Mouse (Mus musculus) megakaryocyte, embryonic 14.5 days (primary cell): ENCODE measurements around the gene Fbxl7.

Source experiments
- FLI1 ChIP-seq: IDR thresholded peaks from 2 replicates; pipeline ENCODE4 v1.6.1; 2012; ENCODE audit warnings: low read length, inconsistent platforms, mixed read lengths
- GATA1 ChIP-seq: IDR thresholded peaks from 3 replicates; pipeline ENCODE4 v1.6.1; 2012; ENCODE audit warnings: mixed read lengths, low read length, inconsistent platforms, borderline replicate concordance

DNA sequence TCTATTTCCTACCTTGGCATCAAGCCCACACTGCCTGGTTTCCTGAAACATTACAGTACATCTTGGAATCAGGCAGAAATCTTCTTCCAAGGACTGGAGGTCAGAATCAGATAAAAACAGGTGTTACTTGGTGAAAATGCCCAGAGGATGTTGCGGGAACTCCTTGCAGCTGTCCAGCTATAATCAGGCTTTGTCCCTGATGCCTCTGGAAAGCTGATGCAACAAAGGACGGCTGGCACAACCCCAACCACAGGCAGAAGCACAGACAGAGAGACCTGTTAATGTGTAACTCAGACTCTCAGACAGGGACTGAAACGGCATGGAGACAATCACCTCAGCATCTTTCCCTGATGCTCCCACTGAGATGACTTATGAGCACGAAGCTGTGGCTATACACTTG is 133.7 kb downstream of the Fbxl7 start:
- TF ChIP-seq FLI1 (no peak), GATA1 (no peak)
